Mouse (Mus musculus) urinary bladder, postnatal 4 days (tissue): Measurements from ENCODE around the gene Tbcel.

ENCODE experiments used
- DNase-seq, 2 experiments: peaks; one replicate each; pipeline ENCODE4 v3.0.0; 2021 to 2022; ENCODE audit warnings: low spot score in 2 of 2

Tbcel gene

GRCm38 (mm10) chr9:42442100-42442499 lies 65.5 kb downstream of the Tbcel start:
- DNase-seq: no peak

GRCm38 (mm10) chr9:42441234-42441633 lies 66.4 kb downstream of the Tbcel start:
- DNase-seq: no peak

- no peak for DNase-seq
These were observed 68.2 kb downstream of the Tbcel start for GRCm38 (mm10) chr9:42439446-42439845.

GRCm38 (mm10) chr9:42432155-42432554 lies 75.5 kb downstream of the Tbcel start:
- DNase-seq: no peak

- DNase-seq: no peak
These were observed 76.0 kb downstream of the Tbcel start for GRCm38 (mm10) chr9:42431606-42432005.

- DNase-seq: no peak
These were observed 79.3 kb downstream of the Tbcel start for GRCm38 (mm10) chr9:42428060-42428924.

GRCm38 (mm10) chr9:42426661-42427358 lies 80.8 kb downstream of the Tbcel start:
- DNase-seq: no peak

GRCm38 (mm10) chr9:42423649-42424048 lies 84.0 kb downstream of the Tbcel start:
- no peak for DNase-seq

- no peak for DNase-seq
These were observed 87.9 kb downstream of the Tbcel start for GRCm38 (mm10) chr9:42419687-42420086.

GRCm38 (mm10) chr9:42418786-42419185 lies 88.8 kb downstream of the Tbcel start:
- DNase-seq: no peak

GRCm38 (mm10) chr9:42417352-42417952 lies 90.2 kb downstream of the Tbcel start:
- DNase-seq: no peak

GRCm38 (mm10) chr9:42415184-42415583 lies 92.4 kb downstream of the Tbcel start:
- DNase-seq: no peak

- DNase-seq: no peak
These were observed 94.3 kb downstream of the Tbcel start for GRCm38 (mm10) chr9:42413345-42413744.

- DNase-seq: no peak
These were observed 96.3 kb downstream of the Tbcel start for GRCm38 (mm10) chr9:42411296-42411695.

GRCm38 (mm10) chr9:42405736-42406135 lies 101.9 kb downstream of the Tbcel start:
- DNase-seq: no peak

- no peak for DNase-seq
These were observed 106.1 kb downstream of the Tbcel start for GRCm38 (mm10) chr9:42401486-42401885.

GRCm38 (mm10) chr9:42399829-42400228 lies 107.8 kb downstream of the Tbcel start, which contains the start of gene Tecta:
TSS of gene Tecta (minus strand) at chr9:42399929.
- DNase-seq: no peak

GRCm38 (mm10) chr9:42396141-42396540 lies 111.5 kb downstream of the Tbcel start:
- DNase-seq: no peak

GRCm38 (mm10) chr9:42394903-42395302 lies 112.7 kb downstream of the Tbcel start:
- DNase-seq: no peak

- DNase-seq: no peak
These were observed 113.3 kb downstream of the Tbcel start for GRCm38 (mm10) chr9:42394321-42394720.

GRCm38 (mm10) chr9:42392927-42393326 lies 114.7 kb downstream of the Tbcel start:
- DNase-seq: no peak

- no peak for DNase-seq
These were observed 119.1 kb downstream of the Tbcel start for GRCm38 (mm10) chr9:42388490-42388889.

- no peak for DNase-seq
These were observed 120.6 kb downstream of the Tbcel start for GRCm38 (mm10) chr9:42387038-42387437.
